Mouse (Mus musculus) ES-Bruce4 (cell line): ENCODE data around the gene Fv1.

Experiments used
- CTCF ChIP-seq: IDR thresholded peaks from one replicate; pipeline ENCODE4 v1.8.1; 2011; ENCODE audit warnings: low read depth, low read length
- EP300 ChIP-seq: IDR thresholded peaks from 2 replicates; pipeline ENCODE4 v1.6.1; 2011; ENCODE audit warnings: low read depth, low read length; ENCODE audit not compliant: insufficient read depth

GRCm38 (mm10) chr4:147902906-147903500, 34.2 kb downstream of the Fv1 start:
- TF ChIP-seq CTCF (no peak), EP300 (no peak)
